Mouse (Mus musculus): Measurements from ENCODE around the gene Mta1. TPM values are rescaled to one million over a fixed set of nuclear protein-coding genes. Genes with fewer than 3 reads are reported as not detected.

Mta1 gene
- polyA plus RNA-seq, 1 experiment, result 101 TPM

DNA sequence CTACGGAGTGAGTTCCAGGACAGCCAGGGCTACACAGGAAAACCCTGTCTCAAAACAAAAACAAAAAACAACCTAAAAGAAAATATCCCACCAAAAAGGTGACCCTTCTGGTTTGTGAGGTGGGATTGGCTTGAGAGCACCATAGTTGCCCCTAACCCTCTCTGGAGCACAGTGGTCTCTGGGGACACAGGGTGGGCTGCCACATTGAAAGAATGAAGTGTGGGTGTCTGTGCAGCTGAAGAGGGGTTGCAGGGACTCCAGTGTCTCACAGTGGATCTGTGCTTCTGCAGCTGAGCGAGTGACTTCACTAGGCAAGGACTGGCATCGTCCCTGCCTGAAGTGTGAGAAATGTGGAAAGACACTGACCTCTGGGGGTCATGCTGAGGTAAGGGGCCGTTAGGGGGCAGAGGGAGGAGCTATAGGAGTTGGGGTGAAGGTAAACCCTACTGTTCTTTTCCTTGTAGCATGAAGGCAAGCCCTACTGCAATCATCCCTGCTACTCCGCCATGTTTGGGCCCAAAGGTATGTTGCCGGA, 55.0 kb downstream of the Mta1 start:
- H3ac ChIP-seq (ENCODE audit: control insufficient read depth, insufficient read length), result peak overlapping the region; percentile 1
- no peaks in the 10 kb centered on the region for H3K27me3 ChIP-seq (ENCODE audit: control insufficient read depth, insufficient read depth, insufficient read length)
- peaks cover 12% of the 10 kb centered on the region for H3K79me2 ChIP-seq (ENCODE audit: control insufficient read depth, insufficient read depth)
- no peaks in the 10 kb centered on the region for H3K36me3 ChIP-seq (ENCODE audit: control insufficient read depth, insufficient read depth)
- TF ChIP-seq TCF3 (IDR thresholded peaks at IDR 0.05; ENCODE audit: insufficient read length, low read depth) (no peak), POLR2A (IDR thresholded peaks at IDR 0.05; ENCODE audit: insufficient read length, low read depth) (no peak)
- H3K4me3 ChIP-seq, result peak overlapping the region; percentile 76
- peak overlapping the region; percentile 82 for H3K4me2 ChIP-seq (ENCODE audit: low read depth)

DNA sequence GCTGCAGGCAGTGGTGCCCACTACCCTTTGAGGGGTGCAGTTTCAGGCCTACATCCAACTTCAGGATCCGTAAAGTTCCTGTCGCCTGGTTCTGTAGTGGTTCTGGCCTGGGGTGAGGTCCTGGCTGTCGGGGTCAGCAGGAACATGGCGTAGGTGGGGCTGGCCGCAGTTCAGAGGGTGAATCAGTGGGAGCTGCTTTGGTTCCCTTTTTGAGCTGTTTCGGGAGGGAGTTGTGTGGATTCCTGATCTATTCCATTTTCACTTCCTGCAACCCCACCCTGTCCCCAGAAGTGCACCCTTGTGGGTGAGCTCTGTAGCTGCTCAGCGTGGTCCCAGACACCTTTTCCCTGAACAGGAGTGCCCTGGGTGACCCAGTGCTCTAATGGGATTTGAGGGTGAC, 55.9 kb downstream of the Mta1 start:
- peaks cover 12% of the 10 kb centered on the region for H3K79me2 ChIP-seq (ENCODE audit: control insufficient read depth, insufficient read depth)
- TF ChIP-seq TCF12 (IDR thresholded peaks at IDR 0.05; ENCODE audit: insufficient read depth, poor library complexity, severe bottlenecking) (no peak), POLR2AphosphoS2 (IDR thresholded peaks at IDR 0.05; ENCODE audit: insufficient read length, low read depth) (no peak), USF1 (IDR thresholded peaks at IDR 0.05; ENCODE audit: low read depth) (no peak), MYOG (IDR thresholded peaks at IDR 0.05; ENCODE audit: control insufficient read depth in 1 of 3, insufficient read depth in 1 of 3, insufficient read length in 2 of 3, low read depth in 2 of 3) (no peak), CEBPB (IDR thresholded peaks at IDR 0.05; ENCODE audit: insufficient read depth, poor library complexity, severe bottlenecking) (no peak), TCF3 (IDR thresholded peaks at IDR 0.05; ENCODE audit: insufficient read length, low read depth) (no peak), SRF (IDR thresholded peaks at IDR 0.05; ENCODE audit: control insufficient read depth, insufficient read length, low read depth) (no peak), MAX (IDR thresholded peaks at IDR 0.05; ENCODE audit: low read depth) (no peak), MYOD1 (IDR thresholded peaks at IDR 0.05; ENCODE audit: control insufficient read depth in 1 of 3, insufficient read length in 2 of 3, low read depth in 2 of 3) (no peak), POLR2A (IDR thresholded peaks at IDR 0.05; ENCODE audit: insufficient read length, low read depth) (no peak), E2F4 (IDR thresholded peaks at IDR 0.05; ENCODE audit: insufficient read depth) (no peak), REST (IDR thresholded peaks at IDR 0.05; ENCODE audit: insufficient read depth, insufficient read length) (no peak)

DNA sequence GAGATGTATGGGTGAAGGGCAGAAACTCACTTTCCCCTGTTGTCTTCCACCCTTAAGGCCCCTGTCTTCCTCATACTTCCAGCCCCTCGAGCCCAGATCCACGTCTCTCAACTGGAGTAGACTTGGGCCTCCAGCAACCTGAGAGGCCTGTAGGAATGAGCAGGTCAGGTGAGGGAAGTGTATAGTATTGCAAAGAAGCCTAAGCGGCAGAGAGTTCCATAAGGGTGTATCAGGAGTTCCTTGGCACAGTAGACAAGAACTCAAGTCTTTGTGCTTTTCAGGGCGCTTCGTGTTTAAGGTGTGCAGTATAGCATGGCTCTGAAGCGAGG, 56.6 kb downstream of the Mta1 start:
- Histone ChIP-seq H3K27me3 (ENCODE audit: control insufficient read depth, insufficient read depth, insufficient read length) (no peaks in the 10 kb centered on the region), H3ac (ENCODE audit: control insufficient read depth, insufficient read length) (no peak overlapping the region), H3K79me2 (ENCODE audit: control insufficient read depth, insufficient read depth) (peaks cover 12% of the 10 kb centered on the region), H3K4me2 (ENCODE audit: low read depth) (peak overlapping the region; percentile 82), H3K4me3 (peak overlapping the region; percentile 30), H3K36me3 (ENCODE audit: control insufficient read depth, insufficient read depth) (no peaks in the 10 kb centered on the region)
- TF ChIP-seq E2F4 (IDR thresholded peaks at IDR 0.05; ENCODE audit: insufficient read depth), result no peak

More for the DNA sequence above, 55.9 kb downstream of the Mta1 start:
- no peaks in the 10 kb centered on the region for H3K36me3 ChIP-seq (ENCODE audit: control insufficient read depth, insufficient read depth)
- H3K4me2 ChIP-seq (ENCODE audit: low read depth), result peak overlapping the region; percentile 82
- H3K27me3 ChIP-seq (ENCODE audit: control insufficient read depth, insufficient read depth, insufficient read length), result no peaks in the 10 kb centered on the region
- H3ac ChIP-seq (ENCODE audit: control insufficient read depth, insufficient read length), result no peak overlapping the region
- H3K4me3 ChIP-seq, result no peak overlapping the region

DNA sequence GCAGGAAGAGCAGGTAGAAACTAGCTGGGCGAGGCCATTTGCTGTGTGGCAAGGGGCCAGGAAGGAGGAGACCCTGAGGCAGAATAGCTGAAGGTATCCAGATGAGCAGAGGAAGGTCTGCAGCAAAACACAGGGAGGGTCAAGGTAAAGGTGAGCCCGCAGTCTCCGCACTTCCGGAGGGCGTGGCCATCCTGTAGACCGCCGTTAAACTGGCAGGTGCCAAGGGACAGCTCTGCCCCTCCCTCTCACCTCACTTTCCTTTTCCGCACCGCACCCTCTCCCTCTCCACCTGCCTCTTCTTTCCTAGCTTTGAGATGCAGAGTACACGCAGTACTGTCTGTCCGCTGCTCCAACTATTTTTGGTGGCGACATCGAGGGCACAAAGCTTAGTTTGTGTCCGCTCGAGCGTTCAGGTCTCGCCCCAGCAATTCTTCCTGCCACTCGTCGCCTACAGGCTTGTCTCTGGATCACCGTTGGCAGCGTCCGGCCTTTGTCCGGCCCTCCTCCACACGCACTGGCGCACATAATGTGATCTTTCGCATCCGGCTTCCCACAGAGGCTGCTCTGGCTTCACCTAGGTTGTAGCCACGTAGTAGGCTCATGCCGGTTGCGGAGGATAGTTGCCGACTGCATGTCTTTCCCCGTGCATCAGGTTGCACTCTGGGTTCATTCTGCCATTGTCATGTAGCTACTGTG, 57.1 kb downstream of the Mta1 start:
- TF ChIP-seq TCF3 (IDR thresholded peaks at IDR 0.05; ENCODE audit: insufficient read length, low read depth), result no peak
- no peak for TF ChIP-seq E2F4 (IDR thresholded peaks at IDR 0.05; ENCODE audit: insufficient read depth)
- TF ChIP-seq SRF (IDR thresholded peaks at IDR 0.05; ENCODE audit: control insufficient read depth, insufficient read length, low read depth), result no peak
- peak; percentile 51 for TF ChIP-seq POLR2AphosphoS2 (IDR thresholded peaks at IDR 0.05; ENCODE audit: insufficient read length, low read depth)
- peak; percentile 9 for TF ChIP-seq POLR2A (IDR thresholded peaks at IDR 0.05; ENCODE audit: insufficient read length, low read depth)
- H3K4me2 ChIP-seq (ENCODE audit: low read depth), result peak overlapping the region; percentile 82
- no peaks in the 10 kb centered on the region for H3K36me3 ChIP-seq (ENCODE audit: control insufficient read depth, insufficient read depth)
- H3ac ChIP-seq (ENCODE audit: control insufficient read depth, insufficient read length), result no peak overlapping the region
- peak overlapping the region; percentile 30 for H3K4me3 ChIP-seq
- peaks cover 12% of the 10 kb centered on the region for H3K79me2 ChIP-seq (ENCODE audit: control insufficient read depth, insufficient read depth)
- H3K27me3 ChIP-seq (ENCODE audit: control insufficient read depth, insufficient read depth, insufficient read length), result no peaks in the 10 kb centered on the region

DNA sequence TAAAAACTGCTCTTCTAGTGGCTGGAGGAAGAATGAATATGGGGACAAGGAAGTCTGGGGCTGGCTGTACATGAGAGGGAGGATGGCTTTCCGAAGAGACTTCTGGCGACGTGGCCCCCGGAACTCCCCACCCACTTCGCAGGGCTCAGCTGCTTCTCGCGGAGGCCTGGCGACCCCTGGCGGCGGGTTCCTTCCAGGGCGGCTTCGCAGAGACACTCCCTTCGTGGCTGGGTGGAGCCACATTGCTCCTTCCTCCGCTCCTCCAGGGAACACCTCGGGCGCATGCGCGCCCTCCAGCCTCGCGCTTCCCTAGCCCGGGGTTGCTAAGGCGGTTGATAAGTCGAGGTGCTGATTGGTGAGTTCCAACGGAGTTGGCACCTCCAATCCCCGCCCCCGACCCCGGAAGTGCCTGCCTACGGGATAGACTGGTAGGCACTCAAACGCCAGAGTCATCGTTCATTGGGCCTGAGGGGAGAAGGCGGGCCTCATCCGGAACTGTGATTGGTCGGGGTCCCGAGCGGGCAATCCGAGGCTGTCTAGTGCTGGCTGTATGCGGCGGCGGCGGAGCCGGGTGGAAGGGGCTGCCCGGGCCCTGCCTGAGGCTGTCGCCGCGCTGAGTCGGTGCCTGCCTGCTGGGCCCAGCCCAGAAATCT, 57.9 kb downstream of the Mta1 start, which contains the start of gene Tedc1:
Gene Tedc1 (plus strand): TSS at position 535 of the 653 bp plus-strand sequence.
- no peak within 1 kb of the TSS for H3ac ChIP-seq (ENCODE audit: control insufficient read depth, insufficient read length)
- peaks cover 12% of the 10 kb centered on the region for H3K79me2 ChIP-seq (ENCODE audit: control insufficient read depth, insufficient read depth)
- peak within 1 kb of the TSS; percentile 97 for H3K4me2 ChIP-seq (ENCODE audit: low read depth)
- no peaks in the 10 kb centered on the region for H3K27me3 ChIP-seq (ENCODE audit: control insufficient read depth, insufficient read depth, insufficient read length)
- TF ChIP-seq MYOD1 (IDR thresholded peaks at IDR 0.05; ENCODE audit: control insufficient read depth in 1 of 3, insufficient read length in 2 of 3, low read depth in 2 of 3) (peak in 2 of 3 experiments; percentile 65 to 67), CEBPB (IDR thresholded peaks at IDR 0.05; ENCODE audit: insufficient read depth, poor library complexity, severe bottlenecking) (no peak), POLR2AphosphoS2 (IDR thresholded peaks at IDR 0.05; ENCODE audit: insufficient read length, low read depth) (peak; percentile 52), POLR2A (IDR thresholded peaks at IDR 0.05; ENCODE audit: insufficient read length, low read depth) (peak; percentile 78), MYOG (IDR thresholded peaks at IDR 0.05; ENCODE audit: control insufficient read depth in 1 of 3, insufficient read depth in 1 of 3, insufficient read length in 2 of 3, low read depth in 2 of 3) (peak in 2 of 3 experiments; percentile 49 to 79), REST (IDR thresholded peaks at IDR 0.05; ENCODE audit: insufficient read depth, insufficient read length) (no peak), SRF (IDR thresholded peaks at IDR 0.05; ENCODE audit: control insufficient read depth, insufficient read length, low read depth) (peak; percentile 50), E2F4 (IDR thresholded peaks at IDR 0.05; ENCODE audit: insufficient read depth) (peak; percentile 94), MAX (IDR thresholded peaks at IDR 0.05; ENCODE audit: low read depth) (no peak)
- no peaks in the 10 kb centered on the region for H3K36me3 ChIP-seq (ENCODE audit: control insufficient read depth, insufficient read depth)
- peak within 1 kb of the TSS; percentile 30 for H3K4me3 ChIP-seq
